Mouse (Mus musculus) B cell, adult 2 months (primary cell): ENCODE results near the gene Ncoa6.

Source experiments
- DNase-seq, 2 experiments: peaks; one replicate each; pipeline ENCODE4 v3.0.0; 2022

The Ncoa6 gene

DNA sequence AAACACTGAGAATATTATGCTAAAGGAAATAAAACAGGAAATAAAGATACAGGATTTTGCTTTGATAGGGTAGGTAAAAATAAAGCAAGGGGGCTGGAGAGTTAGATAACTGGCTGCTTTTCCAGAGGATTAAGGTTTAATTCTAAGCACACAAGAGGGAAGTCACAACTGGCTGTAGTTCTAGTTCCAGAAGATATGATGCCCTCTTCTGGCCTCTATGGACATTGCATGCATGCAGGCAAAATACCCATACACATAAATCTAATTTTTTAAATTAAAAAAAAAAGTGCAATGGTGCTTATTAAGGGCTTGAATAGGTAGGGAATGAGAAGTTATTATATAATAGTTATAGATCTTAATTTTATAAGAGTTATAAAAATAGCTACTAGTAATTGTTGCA is 37.2 kb downstream of the Ncoa6 start:
- peak; percentile 58 to 65 for DNase-seq

DNA sequence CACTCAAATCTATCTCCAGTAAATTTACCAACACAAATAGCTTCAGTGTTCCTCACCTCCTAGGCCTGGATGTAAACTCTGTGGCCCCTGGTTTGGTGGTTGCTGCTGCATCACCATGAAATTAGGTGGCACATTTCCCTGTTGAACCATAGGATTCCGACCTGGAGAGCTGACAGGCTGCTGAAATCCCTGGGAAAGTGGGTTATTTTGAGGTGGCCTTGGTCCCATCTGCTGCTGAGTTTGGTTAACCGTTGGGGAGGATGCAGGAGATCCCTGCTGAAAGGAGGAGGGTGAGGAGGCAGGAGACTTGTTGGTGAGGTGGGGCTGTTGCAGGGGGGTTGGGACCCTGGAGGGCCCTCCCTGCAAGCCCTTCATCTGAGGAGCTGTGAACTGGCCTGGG is 52.8 kb downstream of the Ncoa6 start:
- no peak for DNase-seq

DNA sequence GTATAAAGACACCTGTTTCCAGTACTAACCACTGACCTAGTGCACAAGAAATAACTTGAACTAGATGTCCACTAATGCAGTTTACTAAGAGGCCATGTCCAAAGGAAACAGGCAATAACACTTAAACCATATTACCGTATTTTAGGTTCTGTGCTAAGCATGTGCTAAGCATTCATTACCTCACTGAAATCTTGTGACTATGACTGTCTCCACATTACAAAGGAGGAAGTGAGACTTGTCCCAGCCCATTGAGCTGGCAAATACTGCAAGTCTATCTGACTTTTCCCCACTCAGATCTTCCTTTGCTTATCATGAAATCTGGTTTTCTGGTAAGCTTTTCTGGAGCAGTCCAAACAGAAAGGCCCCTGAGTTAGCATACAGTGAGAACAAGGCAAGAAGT is 69.1 kb downstream of the Ncoa6 start:
- peak; percentile 67 to 74 for DNase-seq

DNA sequence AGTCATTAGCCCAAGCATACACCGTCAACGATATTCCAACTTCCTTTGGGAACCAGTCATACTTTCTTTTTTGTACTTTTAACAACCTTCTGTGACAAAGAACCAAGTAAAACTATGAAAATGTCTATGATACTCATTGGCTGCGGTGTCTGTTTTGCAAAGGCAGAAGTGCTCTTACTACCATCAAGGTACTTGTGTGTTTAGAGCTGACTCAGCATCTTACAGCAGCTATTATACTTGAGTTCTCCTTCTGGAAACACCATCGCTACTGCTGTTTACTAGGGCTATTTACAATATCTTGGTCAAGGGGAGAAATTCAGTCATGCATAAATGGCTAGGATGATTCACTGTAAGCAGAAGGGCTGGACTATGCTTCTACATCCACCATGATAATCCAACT is 71.8 kb downstream of the Ncoa6 start:
- no peak for DNase-seq

DNA sequence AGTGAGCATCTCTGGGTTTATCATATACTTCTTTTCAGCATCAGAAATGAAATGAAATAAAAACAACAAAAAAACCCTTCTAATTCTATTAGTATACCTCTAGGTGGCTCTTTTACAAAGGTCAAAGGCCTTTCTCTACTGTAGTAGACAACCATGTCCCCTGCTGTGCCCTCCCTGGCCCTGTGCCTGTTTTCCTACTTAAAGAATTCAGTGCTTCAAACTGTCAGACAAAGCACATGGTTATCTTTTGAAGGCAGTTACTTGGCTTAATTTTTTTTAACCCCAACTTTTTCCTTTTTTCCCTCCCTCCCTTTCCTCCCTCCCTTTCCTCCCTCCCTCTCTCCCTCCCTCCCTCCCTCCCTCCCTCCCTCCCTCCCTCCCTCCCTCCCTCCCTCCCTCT is 73.4 kb downstream of the Ncoa6 start:
- no peak for DNase-seq

DNA sequence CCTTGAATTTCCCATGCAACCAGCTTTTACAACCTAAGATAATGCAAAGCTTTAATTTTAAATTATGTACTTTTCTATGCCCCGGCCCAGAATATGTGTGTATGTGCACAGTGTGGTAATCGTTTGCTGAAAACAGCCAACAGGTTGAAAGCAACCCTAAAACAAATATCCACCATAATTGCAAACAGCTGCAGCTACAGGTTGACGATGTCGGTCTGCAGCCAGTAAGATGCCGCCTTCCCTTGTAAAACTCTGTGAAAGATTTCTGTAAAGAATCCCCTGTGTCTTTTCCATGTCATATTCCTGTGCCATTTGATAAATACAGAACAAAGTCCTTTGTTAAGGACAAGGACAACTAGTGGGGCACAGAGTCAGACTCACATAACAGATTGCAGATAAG is 79.1 kb downstream of the Ncoa6 start:
- no peak for DNase-seq

DNA sequence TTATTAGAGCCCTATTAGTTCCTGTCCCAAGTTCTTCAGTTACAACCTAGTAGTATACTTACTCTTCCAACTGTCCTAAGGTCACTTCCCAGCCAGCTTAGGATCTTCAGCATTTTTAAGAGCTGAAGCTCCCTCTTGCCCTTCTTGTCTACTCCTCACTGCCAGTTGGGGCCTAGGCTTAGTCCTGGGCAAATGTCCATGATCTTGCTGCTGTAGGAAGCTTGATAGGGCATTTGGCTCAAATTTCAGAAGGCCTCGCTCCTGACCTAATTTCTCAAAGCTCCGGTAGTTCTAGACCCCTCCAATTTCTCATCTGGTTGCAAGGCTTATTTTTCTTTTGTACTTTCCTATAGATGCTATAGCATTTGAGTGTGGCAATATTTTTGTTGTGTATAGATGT is 85.1 kb downstream of the Ncoa6 start:
- DNase-seq: no peak

DNA sequence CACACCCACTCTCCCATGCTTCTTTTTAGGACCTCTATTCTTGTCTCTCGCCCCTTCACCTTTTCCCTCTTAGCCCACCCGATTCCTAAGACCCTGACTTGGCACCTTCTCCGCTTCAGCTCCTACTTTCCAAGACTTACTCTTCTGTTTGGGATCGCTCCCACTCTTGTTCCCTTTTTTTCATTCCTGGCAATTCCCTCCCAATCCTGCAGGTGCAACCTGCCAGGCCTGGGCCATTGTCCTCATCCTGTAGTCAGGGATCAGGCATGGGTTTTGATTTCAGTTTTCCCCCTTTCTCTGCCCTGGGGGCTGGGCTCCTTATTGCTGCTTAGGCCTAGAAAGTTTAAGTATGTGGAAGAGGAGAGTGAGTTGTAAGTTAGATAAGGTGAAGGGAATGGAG is 86.6 kb downstream of the Ncoa6 start:
- no peak for DNase-seq

DNA sequence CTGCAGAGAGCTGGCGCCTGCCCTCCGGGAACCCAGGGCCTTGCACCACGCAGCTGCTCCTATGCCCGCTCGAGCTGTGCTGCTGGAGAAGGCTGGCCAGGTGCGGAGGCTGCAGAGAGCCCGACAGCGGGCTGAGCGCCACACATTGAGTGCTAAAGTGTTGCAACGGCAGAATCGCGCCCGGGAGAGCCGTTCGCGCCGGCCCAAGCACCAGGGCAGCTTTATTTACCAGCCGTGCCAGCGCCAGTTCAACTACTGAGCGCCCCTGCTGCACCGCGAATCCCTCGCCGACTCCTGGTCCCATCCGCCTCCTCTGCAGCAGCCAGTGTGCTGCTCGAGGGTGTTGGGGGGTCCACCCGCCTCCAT is 87.2 kb downstream of the Ncoa6 start:
- DNase-seq: peak in 1 of 2 experiments; percentile 18

DNA sequence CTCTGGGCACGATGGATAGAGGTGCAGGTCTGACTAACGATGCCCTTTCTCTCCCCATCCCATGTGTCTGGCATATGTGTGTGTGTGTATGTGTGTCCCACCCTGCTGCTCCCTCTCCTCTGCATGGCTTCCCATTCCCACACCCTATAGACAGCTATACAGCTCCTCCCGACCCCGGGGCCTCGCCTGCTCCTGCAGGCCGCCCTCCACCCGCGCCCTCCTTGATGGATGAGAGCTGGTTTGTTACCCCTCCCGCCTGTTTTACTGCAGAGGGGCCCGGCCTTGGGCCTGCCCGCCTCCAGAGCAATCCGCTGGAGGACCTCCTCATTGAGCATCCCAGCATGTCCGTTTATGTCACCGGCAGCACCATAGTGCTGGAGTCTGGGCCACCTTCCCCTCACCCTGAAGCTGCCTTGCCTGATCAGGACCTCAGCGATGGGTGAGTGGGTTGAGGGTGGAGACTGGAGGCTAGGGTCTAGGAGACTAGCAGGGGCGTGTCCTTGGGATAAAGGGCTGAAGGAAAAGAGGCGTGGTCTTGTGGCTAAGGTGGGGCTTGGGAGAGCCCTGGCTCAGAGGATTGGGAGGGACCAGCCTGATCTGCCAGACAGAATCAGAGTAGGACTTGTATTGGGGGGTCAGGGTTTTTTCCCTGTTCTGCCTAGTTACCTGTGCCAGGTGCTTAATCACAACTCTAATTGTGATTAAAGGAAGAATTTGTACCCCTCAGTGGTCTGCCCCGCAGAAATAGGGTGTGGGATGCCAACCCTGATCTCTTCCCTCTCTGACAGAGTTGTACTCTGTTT is 87.8 kb downstream of the Ncoa6 start:
- peak in 1 of 2 experiments; percentile 19 for DNase-seq

DNA sequence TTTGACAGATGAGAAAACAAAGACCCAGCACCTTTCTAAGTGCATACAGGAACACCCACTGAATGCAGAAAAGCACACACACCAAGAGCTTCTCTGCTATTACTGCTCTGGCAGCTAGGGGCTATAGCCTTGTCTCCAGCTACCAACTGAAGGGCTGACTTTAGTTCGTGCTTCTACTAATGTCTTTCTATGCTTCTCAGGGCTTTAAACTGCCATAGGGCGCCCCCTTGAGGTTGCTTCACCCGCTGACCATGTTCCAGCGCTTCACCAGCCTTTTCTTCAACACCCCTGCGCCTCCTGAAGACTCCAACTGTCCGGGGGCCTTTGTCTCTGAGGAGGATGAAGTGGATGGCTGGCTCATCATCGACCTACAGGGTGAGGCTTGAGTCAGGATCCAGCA is 88.6 kb downstream of the Ncoa6 start:
- DNase-seq: peak; percentile 91 to 92

DNA sequence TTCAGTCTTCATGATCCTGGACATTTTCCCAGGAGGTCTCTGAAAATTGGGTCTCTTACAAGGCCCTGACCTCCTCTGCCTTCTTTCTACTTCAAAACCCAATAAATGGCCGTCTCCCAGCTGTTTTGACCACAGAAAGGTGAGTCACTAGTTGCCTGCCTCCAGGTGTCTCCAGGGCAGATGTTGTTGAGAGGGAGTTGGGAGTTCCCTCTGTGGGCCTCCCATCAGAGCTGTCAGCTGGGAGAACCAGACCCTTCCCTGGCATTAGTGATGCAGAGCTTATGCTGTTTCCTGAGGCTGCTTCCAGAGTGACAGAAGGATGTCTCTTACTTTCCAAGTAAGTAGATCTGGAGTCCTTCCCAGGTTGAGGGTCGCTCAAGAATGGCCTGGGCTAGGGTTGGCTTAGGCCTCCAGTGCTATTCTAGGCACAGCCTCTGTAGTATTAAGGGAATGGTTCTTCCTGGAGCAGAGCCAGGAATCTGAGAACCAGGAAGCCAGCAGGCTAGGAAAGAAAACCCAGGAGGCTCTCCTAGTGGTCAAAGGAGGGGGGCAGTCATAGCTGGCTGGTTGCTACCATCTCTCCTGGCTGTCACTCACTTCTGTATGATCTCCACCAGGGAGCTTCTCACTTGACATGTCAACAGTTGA is 90.8 kb downstream of the Ncoa6 start:
- peak in 1 of 2 experiments; percentile 11 for DNase-seq

DNA sequence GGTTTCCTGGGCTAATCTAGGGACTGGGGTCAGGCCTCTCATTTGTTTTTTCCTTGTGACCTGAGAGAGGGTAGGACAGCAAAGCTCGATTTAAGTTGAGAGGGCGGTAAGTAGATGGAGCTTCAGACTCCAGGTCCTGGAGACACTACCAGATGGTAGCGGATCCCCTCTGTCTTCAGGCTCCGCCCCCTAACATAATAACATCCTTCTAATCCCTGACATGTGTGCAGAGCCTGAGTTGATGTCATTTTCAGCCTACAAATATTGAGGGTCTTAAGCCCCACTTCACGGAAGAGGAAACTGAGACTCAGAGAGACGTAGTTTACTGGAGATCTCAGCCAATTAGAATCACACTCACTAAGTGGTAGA is 91.4 kb downstream of the Ncoa6 start:
- no peak for DNase-seq

DNA sequence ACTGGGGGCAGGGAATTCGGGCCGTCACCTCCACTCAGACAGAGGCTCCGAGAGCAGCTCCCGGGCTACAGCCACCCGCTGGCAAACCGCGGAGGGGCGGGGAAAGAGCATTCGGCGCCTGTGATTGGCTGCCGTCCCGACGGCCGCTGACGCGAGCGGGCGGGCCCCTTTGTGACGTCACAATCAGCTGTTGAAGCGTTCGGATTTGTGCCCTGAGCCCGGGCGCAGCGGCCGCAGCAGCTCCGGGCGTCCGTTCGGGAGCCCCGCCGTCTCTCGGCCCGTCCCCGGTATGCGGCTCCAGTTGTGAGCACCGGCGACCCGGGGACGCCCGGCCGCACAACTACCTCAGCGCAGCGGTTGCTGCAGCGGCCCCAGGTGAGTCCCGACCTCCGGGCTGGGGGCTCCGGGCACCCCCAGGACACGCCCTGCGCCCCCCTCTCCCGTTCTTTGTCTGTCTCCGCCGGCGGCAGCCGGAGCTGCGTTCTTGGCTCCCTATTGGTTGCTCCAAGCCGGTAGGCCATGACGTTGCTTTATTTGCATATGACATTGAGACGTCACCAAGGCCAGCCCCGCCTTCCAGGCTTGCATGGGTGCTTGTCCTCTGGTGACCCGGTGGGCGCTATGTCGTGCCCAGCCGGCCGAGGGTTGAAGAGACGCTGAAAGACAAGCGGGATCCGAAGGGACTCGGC is 91.9 kb downstream of the Ncoa6 start:
- DNase-seq: peak; percentile 99

DNA sequence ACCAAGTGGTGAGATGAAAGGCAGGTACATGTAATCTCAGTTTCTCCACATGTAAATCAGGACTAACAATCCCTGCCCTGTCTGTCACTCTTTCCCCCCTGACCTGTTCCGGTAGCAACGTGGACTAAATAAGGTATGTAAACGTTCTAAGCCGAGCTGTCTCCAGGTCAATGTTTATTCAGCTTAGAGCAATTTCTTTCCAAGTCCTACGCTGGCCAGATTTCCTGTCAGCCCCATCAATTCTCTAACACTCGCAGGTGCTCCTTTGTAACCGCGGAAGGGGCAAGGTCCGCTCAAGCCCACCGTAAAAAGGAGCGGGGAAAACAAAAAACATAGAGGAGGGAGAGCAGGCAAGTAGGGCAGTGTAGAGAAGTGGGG is 92.6 kb downstream of the Ncoa6 start:
- no peak for DNase-seq

DNA sequence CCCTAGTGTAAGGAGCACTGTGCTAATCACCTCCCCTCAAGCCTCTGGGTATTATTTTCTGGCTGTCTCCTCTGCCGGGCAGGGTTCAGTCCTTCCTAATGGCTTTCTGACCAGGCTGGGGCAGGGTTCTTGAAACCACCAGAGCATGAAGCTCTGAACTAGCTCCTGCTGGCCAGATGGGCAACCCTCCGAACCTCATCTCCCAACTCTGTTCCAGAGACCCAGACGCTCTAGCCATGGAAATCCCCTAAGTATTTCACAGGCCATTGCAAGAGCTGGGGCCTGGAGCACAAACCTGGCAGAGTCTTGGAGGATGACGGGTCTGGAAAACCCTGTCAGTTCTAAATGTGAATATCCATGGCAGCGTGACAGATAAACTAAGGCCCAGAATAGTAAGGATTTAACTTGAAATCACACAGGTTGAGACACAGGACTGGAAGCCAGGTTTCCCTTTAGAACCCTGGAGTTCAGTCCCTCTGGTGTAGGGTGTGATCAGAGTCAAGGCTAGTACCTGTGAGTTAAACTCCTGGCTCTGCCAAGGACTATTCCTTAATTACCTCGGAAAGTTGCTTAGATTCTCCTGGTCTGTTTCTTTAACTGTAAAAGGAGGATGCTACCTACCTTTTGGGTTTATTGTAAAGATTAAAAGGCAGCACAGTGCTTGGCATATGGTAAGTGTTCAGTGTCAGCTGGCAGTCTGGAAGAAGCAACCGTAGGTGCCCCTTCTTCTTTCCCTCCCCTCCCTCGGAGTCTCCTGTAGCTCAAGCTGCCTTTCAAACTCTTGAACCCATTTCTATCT is 93.2 kb downstream of the Ncoa6 start, which contains the start of gene Trp53inp2:
Trp53inp2 (plus strand) TSS at position 799 of the 799 bp plus-strand sequence.
- no peak for DNase-seq

DNA sequence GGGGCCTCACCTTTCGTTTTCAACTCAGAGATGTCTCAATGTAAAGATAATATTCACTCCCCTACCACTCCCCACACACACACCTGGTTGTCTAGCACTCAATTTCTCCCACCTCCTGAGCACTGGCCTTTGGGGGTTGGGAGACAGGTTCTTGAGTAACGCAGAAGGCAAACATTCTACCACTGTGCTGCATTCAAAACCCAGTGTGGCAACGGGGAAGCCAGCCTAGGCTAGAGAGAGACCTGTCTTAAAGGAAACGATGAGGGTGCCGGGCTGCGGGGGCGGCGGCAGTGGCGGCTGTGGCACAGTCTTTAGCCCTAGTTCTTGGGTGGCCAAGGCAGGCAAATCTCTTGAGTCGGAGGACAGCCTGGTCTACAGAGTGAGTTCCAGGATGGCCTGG is 97.5 kb downstream of the Ncoa6 start:
- no peak for DNase-seq

DNA sequence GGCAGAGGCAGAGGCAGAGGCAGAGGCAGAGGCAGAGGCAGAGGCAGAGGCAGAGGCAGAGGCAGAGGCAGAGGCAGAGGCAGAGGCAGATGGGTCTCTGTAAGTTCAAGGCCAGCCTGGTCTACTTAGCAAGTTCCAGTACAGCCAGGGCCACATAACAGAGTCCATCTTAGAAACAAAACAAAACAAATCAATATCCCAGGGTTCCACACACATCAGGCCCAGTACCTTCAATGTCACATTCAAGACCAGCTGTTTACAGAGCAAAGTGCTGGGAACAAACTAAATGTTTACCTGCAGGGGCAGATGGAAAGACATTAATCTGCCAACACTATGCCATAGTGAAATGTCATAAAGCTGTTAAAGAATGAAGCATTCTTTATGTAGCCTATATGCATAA is 99.2 kb downstream of the Ncoa6 start:
- DNase-seq: no peak

DNA sequence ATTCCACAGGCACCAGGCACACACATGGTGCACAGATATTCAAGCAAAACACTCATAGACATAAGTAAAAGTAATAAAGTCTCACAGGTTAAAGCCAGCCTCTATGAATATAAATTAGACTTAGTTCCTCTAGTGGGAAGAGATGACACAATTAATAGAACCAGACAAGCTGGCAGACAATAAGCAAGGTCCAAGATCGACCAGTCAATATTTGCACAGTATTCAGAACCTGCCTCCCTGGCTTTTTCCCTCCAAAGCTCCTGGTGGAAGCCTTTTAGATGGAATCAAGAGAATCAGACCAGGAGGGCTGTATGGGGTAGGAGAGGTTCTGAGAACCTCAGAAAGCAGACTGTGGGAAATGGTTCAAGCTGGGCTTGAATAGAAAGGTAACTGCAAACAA is 99.8 kb downstream of the Ncoa6 start:
- no peak for DNase-seq

DNA sequence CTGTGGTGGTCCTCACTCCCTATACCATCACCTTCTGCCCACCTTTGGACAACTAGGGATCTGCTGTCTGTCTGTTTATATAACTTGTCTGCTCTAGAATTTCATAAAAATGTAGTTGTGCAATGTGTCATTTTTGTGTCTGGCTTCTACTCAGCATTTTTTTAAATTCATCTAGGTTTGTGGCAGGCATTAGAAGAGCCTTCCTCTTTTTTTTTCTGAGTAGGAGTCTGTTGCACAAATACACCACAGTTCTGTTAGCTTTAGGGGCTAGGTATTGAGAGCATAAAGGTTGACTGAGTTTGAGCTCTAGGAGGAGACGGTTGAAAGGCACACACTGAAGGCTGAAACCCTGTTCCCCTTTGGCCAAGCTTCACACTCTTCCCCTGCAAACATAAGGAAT is 100.4 kb downstream of the Ncoa6 start:
- DNase-seq: no peak

DNA sequence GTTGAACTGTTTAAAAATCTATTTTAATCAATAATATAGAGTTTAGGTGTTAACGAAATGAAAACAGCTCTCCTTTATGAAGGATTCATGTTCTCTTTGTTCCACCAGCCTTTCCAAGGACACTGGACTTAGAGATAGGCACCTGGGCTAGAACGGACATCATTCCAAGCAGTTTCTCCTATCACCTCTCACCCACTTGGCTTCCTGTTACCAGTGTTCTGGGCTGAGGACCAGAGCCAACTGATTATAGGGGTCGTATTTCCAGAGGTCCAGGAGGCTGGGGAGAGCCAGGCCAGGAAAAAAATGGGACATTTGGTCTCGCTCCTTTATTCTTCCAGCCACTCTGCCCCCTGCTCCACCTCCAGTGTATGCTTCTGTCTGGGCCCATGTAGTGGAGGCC is 101.2 kb downstream of the Ncoa6 start:
- DNase-seq: no peak

DNA sequence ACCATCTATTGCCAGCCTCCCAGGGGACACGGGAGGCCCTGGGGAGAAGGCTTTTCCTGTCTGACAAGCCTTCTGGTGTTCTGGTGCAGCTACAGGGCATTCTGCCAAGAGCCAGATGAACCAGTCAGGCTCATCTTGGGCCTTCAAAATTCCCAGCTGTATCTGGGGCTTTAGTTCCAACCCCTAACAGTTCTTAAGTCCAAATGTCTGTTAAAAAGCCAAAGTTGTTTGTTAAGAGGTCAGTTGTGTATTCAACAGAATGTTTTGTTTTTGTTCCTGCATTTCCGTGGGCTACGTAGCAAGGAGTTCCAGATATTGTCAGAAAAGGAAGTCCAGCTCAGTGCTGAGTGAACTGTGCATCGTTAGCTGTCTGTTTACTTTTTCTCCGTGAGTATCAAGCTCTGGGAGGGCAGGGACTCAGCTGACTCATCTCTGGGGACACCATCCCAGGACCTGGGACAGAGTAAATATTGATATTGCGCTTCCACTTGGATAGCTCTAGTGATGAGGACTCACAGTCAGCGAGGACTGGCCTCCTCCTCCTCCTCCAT is 104.3 kb downstream of the Ncoa6 start:
- DNase-seq: no peak
